Mouse (Mus musculus): ENCODE measurements around the gene Schip1. TPM values are rescaled to one million over a fixed set of nuclear protein-coding genes. Genes with fewer than 3 reads are reported as not detected.

The Schip1 gene
- polyA plus RNA-seq, 1 experiment = 29.5 TPM

DNA sequence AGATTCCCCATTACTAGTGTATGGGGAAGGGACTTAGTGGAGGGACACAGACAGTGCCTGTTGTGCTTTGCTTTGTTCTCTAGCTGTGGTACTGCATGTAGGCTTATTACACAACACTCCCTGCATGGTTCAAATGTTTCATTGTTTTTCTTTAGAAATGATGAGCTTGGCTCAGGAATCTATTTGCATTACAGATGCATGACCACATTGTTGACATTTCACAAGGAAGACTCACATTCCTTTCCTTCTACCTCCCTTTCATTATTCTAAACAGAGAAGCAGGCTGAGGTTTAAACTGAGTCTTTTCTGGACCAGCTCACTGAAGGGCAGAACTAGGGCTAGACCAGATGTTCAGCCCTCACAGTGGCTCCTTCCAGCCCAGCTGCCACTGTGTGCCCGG, 187.7 kb downstream of the Schip1 start:
- Histone ChIP-seq H3K4me1 (ENCODE audit: control insufficient read depth, insufficient read depth, low read length) (no peaks in the 10 kb centered on the region), H3K4me3 (replicated peaks; ENCODE audit: extremely low read depth, low read depth, low read length) (no peak overlapping the region)
- WGBS = 59% methylated on average over 1 of the region's 1 CpGs
- no peak for DNase-seq
- TF ChIP-seq CTCF (IDR thresholded peaks at IDR 0.05; ENCODE audit: insufficient read depth, low read length) (no peak), POLR2A (IDR thresholded peaks at IDR 0.05; ENCODE audit: borderline replicate concordance, extremely low read depth, low read depth, low read length) (no peak)

DNA sequence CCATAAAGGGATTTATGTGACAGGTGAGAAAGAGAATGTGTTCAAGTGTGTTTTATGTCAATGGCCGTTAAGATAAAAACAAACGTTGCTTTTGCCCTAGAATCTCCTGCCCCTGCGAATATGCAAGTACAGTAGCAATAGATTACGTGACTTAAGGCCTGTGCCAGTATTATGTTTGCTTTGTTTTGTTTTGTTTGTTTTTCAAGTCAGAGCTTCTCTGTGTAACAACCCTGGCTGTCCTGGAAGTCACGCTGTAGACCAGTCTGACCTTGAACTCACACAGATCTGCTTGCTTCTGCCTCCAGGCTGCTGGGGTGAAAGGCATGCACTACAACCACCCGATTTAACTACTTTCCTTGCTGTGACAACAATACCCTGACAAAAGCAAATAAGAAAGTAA, 197.7 kb downstream of the Schip1 start:
- 56% methylated on average over 6 of the region's 6 CpGs for WGBS
- no peak for DNase-seq
- no peaks in the 10 kb centered on the region for H3K4me1 ChIP-seq (ENCODE audit: control insufficient read depth, insufficient read depth, low read length)
- TF ChIP-seq POLR2A (IDR thresholded peaks at IDR 0.05; ENCODE audit: borderline replicate concordance, extremely low read depth, low read depth, low read length) = no peak
- no peak for TF ChIP-seq CTCF (IDR thresholded peaks at IDR 0.05; ENCODE audit: insufficient read depth, low read length)
- H3K4me3 ChIP-seq (replicated peaks; ENCODE audit: extremely low read depth, low read depth, low read length) = no peak overlapping the region

DNA sequence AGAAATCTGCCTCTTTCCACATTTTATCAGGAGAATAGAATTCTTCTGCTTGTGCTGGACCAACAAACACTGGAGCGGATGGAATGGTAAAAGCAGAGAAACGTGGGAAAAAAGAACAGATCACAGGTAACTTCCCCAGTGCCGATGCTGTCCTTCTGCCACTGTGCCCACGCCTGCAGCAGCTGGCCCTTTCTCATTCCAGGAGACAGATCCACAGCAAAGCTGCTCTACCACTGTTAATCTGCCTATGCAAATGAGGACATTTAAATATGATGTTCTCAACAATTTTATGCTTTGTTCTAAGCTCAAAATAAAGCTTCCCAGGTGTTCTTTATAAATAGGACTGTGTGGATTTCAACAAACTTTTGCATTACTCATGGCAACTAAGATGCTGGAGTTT, 203.3 kb downstream of the Schip1 start:
- TF ChIP-seq CTCF (IDR thresholded peaks at IDR 0.05; ENCODE audit: insufficient read depth, low read length) (no peak), POLR2A (IDR thresholded peaks at IDR 0.05; ENCODE audit: borderline replicate concordance, extremely low read depth, low read depth, low read length) (no peak)
- 84% methylated on average over 4 of the region's 4 CpGs for WGBS
- H3K4me3 ChIP-seq (replicated peaks; ENCODE audit: extremely low read depth, low read depth, low read length) = no peak overlapping the region
- no peaks in the 10 kb centered on the region for H3K4me1 ChIP-seq (ENCODE audit: control insufficient read depth, insufficient read depth, low read length)
- no peak for DNase-seq

DNA sequence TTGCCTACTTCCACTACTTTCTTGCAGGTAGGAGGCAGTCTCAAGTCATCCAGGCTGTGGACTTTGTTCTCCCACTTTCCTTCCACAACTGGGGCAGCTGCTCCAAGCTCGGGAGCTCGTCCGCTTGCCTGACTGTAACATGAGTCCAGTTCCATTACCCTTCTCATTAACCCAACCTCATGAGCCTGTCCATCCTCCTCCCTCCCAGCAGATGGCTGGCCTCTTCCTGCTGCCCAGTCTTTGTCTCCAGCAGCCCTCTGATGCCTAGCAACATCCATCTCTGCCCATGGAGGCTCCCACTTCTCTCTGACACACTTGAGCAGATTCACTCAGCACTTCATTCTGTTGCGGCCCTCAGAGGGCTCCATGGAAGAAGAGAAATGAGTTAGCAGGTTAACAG, 204.6 kb downstream of the Schip1 start:
- 83% methylated on average over 4 of the region's 4 CpGs for WGBS
- Histone ChIP-seq H3K4me3 (replicated peaks; ENCODE audit: extremely low read depth, low read depth, low read length) (no peak overlapping the region), H3K4me1 (ENCODE audit: control insufficient read depth, insufficient read depth, low read length) (no peaks in the 10 kb centered on the region)
- no peak for TF ChIP-seq POLR2A (IDR thresholded peaks at IDR 0.05; ENCODE audit: borderline replicate concordance, extremely low read depth, low read depth, low read length)
- TF ChIP-seq CTCF (IDR thresholded peaks at IDR 0.05; ENCODE audit: insufficient read depth, low read length) = no peak
- DNase-seq = no peak

DNA sequence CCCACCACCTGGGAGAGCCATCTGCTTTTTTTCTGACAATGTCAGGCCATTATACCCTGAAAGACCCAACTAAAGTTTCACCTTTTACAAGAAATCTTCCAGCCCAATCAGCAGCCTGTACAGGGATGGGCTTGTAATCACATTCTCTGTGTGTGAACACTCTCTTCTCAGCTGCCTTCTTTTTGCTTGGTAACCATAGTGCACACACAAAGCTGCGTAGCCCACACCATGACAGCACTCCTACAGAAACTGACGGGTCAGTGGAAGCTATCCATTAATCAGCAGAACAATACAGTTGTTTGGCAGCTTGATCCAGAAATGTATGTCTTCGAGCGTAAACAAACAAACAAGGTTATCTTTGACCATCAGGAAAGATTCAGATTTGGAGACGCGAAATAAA, 205.6 kb downstream of the Schip1 start:
- no peak for DNase-seq
- no peaks in the 10 kb centered on the region for H3K4me1 ChIP-seq (ENCODE audit: control insufficient read depth, insufficient read depth, low read length)
- 78% methylated on average over 6 of the region's 6 CpGs for WGBS
- TF ChIP-seq POLR2A (IDR thresholded peaks at IDR 0.05; ENCODE audit: borderline replicate concordance, extremely low read depth, low read depth, low read length) (no peak), CTCF (IDR thresholded peaks at IDR 0.05; ENCODE audit: insufficient read depth, low read length) (no peak)
- H3K4me3 ChIP-seq (replicated peaks; ENCODE audit: extremely low read depth, low read depth, low read length) = no peak overlapping the region

DNA sequence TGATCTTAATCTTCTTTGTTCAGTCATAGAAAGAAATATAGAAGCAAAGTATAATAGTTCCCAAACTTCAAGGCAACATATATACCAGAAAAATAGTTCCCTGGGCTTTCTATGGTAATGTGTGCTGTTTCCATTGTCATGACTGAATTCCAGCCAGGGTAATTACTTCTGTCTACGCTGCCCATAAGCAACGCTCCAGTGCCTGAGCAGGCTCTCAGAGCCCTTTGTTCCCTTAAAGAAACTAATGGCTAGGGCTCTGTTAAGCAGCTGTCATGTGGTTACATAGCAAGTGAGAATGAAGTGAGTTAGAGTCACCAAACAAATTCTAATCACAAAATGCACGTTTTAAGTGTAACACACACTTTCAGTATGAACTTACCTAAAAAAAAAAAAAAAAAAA, 206.9 kb downstream of the Schip1 start:
- no peak for TF ChIP-seq POLR2A (IDR thresholded peaks at IDR 0.05; ENCODE audit: borderline replicate concordance, extremely low read depth, low read depth, low read length)
- no peak for TF ChIP-seq CTCF (IDR thresholded peaks at IDR 0.05; ENCODE audit: insufficient read depth, low read length)
- WGBS = 70% methylated on average over 3 of the region's 3 CpGs
- Histone ChIP-seq H3K4me3 (replicated peaks; ENCODE audit: extremely low read depth, low read depth, low read length) (no peak overlapping the region), H3K4me1 (ENCODE audit: control insufficient read depth, insufficient read depth, low read length) (no peaks in the 10 kb centered on the region)
- DNase-seq = no peak

DNA sequence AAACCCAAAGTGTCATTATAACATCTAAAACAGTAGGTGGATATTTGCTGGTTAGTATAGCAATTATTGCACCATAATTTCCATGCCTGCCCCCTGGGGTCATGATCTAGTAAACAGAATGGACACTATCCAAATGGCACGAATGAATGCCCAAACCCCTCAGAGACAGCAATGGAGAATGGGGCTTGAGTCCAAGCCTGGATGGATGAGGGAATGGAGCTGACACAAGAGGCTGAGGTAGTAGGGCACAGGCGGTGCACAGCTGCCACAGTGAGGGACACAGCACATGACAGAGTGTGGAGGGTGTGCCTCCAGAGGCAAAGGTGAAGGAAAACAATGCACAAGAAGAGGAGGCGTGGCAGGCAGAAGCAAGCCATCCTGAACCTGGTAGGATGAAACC, 207.3 kb downstream of the Schip1 start:
- TF ChIP-seq POLR2A (IDR thresholded peaks at IDR 0.05; ENCODE audit: borderline replicate concordance, extremely low read depth, low read depth, low read length) = no peak
- TF ChIP-seq CTCF (IDR thresholded peaks at IDR 0.05; ENCODE audit: insufficient read depth, low read length) = no peak
- WGBS = 76% methylated on average over 3 of the region's 3 CpGs
- Histone ChIP-seq H3K4me3 (replicated peaks; ENCODE audit: extremely low read depth, low read depth, low read length) (no peak overlapping the region), H3K4me1 (ENCODE audit: control insufficient read depth, insufficient read depth, low read length) (no peaks in the 10 kb centered on the region)
- DNase-seq = no peak

DNA sequence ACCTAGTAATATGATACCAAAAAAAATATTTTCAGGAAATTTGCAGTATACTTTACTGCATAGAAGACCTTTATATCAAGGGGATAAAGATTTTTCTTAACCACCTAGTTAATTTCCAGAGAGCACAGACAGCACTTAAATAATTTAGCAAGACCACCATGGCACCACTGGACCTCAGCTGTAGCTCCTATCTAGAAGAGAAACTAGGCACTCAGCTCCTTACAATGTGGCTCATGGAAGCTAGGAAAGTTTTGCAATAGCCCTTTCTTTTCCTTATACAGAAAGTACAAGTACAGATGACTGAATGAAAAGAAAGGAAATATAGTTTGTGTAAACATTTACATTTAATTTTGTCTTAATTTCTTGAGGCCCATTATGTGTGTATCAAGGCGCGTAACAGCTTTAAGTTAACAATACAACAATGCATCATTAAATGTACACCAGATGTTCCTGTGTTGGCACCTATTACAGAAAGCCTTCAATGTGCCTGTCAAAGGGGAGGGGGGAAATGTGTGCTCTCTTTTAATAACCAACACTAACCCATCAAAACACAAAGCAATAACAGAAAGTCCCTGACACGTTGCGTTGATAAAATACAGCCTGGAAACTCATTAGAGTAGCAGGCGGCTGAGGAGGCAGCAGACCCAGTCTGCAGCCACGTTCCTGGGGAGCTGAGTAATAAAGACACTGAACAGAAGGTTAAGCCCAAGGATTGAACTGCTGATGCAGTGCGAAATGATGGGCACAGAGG, 218.4 kb downstream of the Schip1 start:
- WGBS = 42% methylated on average over 7 of the region's 7 CpGs
- DNase-seq = no peak
- Histone ChIP-seq H3K4me3 (replicated peaks; ENCODE audit: extremely low read depth, low read depth, low read length) (no peak overlapping the region), H3K4me1 (ENCODE audit: control insufficient read depth, insufficient read depth, low read length) (no peaks in the 10 kb centered on the region)
- TF ChIP-seq CTCF (IDR thresholded peaks at IDR 0.05; ENCODE audit: insufficient read depth, low read length) = no peak
- TF ChIP-seq POLR2A (IDR thresholded peaks at IDR 0.05; ENCODE audit: borderline replicate concordance, extremely low read depth, low read depth, low read length) = no peak

DNA sequence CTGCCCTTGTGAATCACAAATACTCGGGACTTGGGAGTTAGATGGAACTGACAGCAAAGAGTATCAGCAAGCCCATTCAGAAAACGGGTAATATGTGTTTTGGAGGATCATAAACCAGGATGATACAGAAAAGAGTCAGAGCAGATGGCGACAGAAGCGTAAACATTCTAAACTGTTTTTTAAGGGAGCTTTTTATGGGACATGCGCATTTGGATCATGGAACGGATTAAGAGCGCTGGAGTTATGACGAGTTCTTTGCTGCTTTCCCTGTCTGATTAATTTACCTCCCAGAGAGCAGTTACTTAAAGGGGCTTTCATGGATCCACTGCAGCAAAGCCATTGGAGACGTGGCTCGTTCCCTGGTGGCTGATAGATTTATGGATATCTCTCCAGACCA, 219.0 kb downstream of the Schip1 start:
- no peak overlapping the region for H3K4me3 ChIP-seq (replicated peaks; ENCODE audit: extremely low read depth, low read depth, low read length)
- WGBS = 60% methylated on average over 10 of the region's 10 CpGs
- no peaks in the 10 kb centered on the region for H3K4me1 ChIP-seq (ENCODE audit: control insufficient read depth, insufficient read depth, low read length)
- DNase-seq = no peak
- TF ChIP-seq POLR2A (IDR thresholded peaks at IDR 0.05; ENCODE audit: borderline replicate concordance, extremely low read depth, low read depth, low read length) = no peak
- TF ChIP-seq CTCF (IDR thresholded peaks at IDR 0.05; ENCODE audit: insufficient read depth, low read length) = no peak

DNA sequence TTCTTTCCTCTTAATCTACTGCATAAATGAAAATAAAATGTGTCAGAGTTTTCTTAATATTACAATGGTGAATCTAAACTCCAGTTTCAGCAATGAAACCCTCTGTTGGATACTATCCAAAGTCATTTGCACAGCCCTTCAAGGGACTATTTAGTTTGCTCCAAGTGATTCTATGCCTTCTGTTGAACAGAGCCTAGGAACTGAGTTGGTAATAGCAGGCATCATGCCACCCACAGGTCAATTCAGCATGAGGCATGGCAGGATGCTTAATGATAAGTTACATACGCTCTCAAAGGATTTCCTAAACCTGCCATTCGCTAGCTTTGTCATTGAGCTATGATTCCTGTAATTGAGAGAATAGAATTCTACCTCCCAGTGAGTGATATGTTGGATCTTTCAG, 219.9 kb downstream of the Schip1 start:
- H3K4me1 ChIP-seq (ENCODE audit: control insufficient read depth, insufficient read depth, low read length) = no peaks in the 10 kb centered on the region
- WGBS = 86% methylated on average over 2 of the region's 2 CpGs
- H3K4me3 ChIP-seq (replicated peaks; ENCODE audit: extremely low read depth, low read depth, low read length) = no peak overlapping the region
- TF ChIP-seq POLR2A (IDR thresholded peaks at IDR 0.05; ENCODE audit: borderline replicate concordance, extremely low read depth, low read depth, low read length) = no peak
- TF ChIP-seq CTCF (IDR thresholded peaks at IDR 0.05; ENCODE audit: insufficient read depth, low read length) = no peak
- no peak for DNase-seq

Measured in lung, adult 2 months (tissue).